Mouse (Mus musculus): Measurements from ENCODE around the gene Gm20869. TPM values are rescaled to one million over a fixed set of nuclear protein-coding genes. Genes with fewer than 3 reads are reported as not detected.

Gm20869 gene
- not detected for polyA plus RNA-seq (2015; fragmentation: Illumina TruSeq; extraction: RNeasy Lipid Tissue Mini Kit (QIAGEN cat#74804); ENCODE audit: low read depth, low replicate concordance)

DNA sequence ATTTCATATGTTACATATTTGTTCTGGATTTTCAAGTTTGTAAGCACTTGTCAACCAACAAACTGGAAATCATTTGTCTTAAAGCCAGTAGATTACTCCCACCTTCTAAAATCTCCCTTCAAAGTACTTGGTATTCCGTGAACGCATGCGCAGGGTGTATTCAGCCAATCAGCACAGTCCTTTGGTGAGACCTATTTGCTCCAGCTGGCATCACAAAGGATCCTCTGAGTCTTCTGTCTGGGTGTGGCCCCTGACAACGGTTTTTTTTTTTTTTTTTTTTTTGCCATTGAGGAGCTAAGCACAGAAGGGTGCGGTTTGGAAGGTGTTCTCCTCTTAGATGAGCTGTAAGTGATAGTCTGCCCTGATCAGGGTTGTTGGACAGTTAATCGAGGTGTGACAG lies at the start of gene Gm20869:
Gene Gm20869, plus strand, starts transcription at position 301 of the 400 bp plus-strand sequence.

Other genes starting within 250 kb of the Gm20869 start
- not detected for gene Gm20870, start 222.6 kb downstream of the Gm20869 start, polyA plus RNA-seq (2015; fragmentation: Illumina TruSeq; extraction: RNeasy Lipid Tissue Mini Kit (QIAGEN cat#74804); ENCODE audit: low read depth, low replicate concordance)

Measured in brain, adult 10 weeks (tissue).